Mouse (Mus musculus) kidney, adult 11 months (tissue): ENCODE measurements around the gene Dgkz.

Experiments used
- DNase-seq: peaks from one replicate; pipeline ENCODE4 v3.0.0; 2022

The Dgkz gene

DNA sequence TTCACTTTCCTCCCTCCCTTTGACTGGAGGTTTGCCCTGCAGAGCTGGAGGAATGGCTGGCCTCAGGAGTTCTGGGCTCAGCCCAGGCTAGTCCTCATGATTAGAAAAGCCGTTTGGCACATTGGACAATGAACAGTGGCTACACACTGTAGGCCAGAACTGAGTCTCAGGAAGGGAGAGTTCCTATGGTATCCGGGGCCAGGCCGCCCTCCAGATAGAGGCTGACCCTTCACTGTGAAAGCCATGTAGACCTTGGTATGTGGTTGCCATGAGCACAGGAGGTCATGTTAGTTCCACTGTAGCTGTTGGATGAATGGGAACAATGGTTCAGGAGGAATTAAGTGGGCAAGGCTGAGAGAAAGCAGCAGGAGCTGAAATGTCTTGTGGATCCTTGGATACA, 17.7 kb upstream of the Dgkz start:
- no peak for DNase-seq

DNA sequence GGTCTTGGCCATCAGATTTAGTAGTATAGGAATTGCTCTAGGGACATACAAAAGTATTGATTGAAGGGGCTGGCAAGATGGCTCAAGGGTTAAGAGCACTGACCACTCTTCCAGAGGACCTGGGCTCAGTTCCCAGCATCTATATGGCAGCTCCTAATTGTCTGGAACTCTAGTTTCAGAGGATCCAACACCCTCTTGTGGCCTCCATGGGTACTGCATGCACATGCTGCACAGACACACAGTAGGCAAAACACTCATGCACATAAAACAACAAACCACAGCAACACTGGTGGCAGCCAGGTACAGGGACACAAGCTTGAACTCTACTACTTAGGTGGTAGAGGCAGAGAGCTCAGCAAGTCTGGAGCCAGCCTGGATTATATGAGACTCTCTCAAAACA, 14.1 kb upstream of the Dgkz start:
- no peak for DNase-seq

DNA sequence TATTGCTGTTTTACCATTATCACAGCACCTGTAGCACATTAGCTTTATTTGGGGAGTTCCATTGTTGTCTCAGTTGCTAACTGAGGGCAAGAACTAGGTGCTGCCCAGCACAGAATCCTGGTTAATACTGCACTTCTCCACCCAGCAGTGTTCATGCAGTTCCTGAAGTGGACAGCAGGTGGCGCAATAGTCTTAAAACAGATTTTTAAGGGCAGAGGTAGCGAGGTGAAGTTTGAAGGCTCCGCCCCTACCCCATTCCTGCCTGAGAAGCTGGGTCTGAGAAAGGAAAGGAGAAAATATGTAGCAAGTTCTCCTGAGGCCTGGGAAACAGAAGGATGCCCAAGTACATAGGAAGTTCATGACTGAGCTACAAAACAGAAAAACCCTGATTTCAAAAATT, 11.9 kb upstream of the Dgkz start:
- DNase-seq, result peak; percentile 82

DNA sequence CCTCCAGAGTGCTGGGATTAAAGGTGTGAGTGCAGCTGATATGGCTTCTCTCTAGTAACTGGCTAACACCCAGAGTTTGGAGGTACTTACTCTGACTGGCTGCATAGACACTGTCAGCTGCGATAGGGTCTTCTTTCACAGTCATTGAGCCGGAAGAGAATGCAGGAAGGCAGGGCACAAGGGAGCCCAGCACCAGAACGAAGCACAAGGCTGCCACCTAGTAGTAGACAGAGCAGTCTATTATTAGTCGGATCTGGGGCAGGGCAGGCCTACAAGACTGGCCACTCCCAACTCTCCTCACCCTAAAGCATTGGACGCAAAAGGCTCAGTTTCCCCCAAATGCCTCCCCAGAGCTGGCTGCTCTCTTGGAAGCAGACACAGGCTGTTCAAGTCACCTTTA, 10.4 kb upstream of the Dgkz start:
- no peak for DNase-seq

DNA sequence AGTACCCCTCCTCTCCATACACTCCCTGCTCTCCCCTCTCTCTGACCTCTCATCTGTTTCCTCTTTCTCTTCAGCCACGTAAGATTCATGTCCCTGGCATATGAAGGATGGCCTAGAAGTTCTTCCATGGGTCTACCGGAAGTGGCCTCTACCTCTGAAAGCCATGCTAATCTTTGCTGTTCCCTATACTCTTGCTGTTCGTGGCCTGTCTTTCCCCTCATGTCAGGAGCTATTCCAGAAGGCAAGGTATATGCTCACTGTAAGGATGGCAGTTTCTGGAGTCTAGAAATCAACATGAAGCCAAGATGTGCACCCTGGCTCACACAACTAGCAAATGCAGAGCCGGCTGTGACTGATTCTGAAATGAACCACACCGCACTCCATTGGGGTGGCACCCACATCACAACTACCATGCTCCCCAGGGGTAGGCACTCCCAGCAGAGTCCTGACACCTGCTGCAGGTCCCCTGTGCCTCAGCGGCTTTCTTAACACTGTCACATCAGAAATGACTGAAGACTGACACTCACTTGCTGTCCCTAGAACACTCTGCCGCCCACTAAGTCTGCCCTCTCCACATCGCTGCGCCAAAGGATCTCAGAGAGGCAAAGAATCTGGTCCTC, 9.4 kb upstream of the Dgkz start:
- DNase-seq, result no peak

DNA sequence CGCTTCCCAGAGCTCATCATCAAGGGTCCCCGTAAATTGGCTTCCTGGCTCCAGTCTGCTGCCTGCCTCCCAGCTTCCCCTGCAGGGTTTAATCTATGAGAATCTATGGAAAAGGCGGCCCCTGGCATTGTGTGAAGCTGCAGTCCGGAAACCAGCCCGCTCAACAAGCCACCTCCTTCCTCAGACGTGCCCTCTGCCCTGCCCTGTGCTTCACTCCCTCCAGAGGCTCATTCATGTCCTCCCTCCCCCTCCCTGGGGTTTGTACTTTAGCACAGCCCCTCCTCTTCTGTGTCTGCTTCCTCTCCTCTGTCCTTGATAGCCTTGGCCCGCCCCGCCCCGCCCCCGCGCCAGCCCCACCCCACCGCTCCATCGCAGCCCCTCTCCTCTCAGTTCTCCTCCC, 8.8 kb upstream of the Dgkz start:
- peak; percentile 89 for DNase-seq

DNA sequence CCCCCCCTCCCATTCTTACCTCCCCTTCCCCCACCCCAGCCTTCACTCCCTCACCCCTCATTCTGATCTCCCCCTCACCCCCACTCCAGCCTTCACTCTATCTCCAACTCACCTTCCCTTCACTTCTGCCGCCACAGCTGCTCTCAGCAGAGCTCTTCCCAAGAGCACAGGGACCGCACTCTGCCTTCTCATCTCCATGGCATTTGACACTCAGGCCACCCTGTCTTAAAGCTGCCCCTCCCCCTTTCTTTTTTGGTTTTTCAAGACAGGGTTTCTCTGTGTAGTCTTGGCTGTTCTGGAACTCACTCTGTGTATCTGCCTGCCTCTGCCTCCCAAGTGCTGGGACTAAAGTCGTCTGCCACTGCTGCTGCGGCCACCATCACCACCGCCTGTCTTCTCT, 5.2 kb upstream of the Dgkz start:
- DNase-seq, result no peak

DNA sequence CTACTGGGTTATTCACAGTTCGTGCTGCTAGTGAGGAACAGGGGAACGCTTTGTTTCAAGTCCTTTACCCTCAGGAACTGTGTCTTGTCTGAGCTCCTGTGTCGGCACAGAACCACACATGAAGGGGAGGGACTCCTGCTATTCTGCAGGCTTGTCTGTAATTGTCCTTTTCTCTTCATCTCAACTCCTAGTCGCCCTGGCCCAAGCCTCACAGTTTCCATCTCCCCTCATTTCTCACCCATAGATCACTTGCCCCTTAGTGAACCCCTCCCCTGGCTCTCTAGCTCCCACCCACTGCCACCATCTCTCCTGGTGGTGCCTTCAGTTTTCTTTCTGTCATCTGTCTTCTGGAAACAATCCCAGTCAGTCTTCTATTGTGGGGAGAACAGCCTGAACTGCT, 4.6 kb upstream of the Dgkz start:
- no peak for DNase-seq

DNA sequence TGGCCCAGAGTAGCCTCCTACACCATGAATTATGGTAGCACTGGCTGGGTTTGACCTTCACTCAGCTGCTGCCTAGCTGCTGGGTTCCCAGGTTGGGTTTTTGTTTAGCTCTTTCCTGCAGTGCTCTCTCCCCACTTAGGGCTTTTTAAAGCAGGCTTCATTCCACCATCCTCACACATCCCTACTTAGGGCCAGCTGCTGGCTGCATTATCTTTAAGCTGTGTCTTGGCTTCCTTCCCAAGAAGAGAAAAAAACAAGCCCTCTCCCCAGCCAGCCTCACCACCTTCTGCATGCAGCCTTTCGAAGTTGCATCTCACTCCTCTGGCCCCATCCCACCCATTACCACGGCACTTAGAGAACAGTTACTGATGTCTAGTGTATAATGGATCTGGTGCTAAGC, 2.9 kb upstream of the Dgkz start:
- no peak for DNase-seq

DNA sequence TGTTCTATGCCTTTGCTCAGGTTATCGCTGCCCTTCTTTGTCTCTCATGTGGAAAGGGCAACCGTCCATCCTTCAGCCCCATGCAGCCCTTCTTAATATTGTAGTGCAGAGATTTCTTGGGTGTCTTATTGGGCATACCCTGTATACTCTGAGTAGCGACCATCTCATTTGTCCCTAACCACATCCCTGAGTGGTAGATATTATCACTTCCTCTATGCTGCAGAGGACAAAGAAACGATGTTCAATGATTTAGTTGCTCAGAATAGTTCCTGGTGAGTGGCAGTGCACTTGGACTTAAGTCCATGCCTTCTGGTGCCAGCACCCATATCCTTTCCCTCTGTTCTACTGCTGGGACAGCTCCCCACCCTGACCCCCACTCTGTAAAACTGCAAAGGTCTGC, 2.3 kb upstream of the Dgkz start:
- no peak for DNase-seq

DNA sequence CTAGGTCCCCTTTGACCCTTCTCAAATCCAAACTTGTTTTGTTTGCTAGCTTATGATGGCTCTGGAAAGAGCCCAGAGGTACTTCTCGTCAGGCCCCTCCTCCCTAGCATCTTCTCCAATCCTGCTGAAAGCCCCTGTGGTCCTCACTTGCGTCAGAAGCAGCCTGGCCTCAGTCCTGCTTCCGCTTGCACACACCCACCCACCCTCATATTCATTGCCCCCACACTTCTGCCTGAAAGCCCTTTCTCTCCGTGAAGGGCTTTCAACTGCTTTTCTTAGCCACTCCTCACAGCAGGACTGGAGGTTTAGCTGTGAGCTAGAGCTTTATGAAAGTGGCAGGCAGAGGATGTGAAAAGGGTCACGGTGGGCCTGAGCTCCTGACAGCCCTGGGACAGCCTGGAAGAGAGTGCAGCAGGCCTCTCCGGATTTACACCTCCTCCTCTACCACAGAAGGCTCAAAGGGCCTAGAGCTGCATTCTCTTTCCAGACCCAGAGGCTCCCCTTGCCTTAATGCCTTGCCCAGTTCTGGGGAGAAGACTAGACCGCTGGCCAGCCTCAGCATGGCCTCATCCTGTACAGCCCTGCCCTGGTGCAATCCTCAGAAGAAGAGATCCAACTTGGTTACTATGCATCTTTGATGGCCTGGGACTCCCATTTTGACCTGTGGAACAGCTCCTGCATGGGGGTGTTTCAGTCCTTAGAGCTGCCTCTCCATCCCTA, 2.1 kb downstream of the Dgkz start:
- no peak for DNase-seq

DNA sequence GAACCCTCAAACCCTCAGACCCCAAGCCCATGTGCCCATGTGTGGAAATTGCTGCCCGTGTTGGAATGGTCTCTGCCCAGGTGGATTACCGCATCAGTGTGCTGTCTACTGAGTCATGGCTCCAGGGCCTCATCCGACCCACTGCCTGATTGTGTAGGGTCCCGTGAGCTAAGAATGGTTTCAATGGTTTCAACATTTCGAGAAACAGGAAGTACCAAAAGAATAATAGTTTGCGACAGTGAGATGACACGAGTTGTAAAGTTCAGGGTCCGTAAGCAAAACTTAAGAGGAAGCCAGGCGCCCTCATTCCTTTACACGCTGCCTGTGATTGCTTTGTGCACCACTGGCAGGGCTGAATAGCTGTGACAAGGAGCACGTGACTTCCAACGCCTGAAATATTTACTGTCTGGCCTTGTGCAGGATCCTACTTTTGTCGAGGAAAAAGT, 3.5 kb downstream of the Dgkz start:
- no peak for DNase-seq

DNA sequence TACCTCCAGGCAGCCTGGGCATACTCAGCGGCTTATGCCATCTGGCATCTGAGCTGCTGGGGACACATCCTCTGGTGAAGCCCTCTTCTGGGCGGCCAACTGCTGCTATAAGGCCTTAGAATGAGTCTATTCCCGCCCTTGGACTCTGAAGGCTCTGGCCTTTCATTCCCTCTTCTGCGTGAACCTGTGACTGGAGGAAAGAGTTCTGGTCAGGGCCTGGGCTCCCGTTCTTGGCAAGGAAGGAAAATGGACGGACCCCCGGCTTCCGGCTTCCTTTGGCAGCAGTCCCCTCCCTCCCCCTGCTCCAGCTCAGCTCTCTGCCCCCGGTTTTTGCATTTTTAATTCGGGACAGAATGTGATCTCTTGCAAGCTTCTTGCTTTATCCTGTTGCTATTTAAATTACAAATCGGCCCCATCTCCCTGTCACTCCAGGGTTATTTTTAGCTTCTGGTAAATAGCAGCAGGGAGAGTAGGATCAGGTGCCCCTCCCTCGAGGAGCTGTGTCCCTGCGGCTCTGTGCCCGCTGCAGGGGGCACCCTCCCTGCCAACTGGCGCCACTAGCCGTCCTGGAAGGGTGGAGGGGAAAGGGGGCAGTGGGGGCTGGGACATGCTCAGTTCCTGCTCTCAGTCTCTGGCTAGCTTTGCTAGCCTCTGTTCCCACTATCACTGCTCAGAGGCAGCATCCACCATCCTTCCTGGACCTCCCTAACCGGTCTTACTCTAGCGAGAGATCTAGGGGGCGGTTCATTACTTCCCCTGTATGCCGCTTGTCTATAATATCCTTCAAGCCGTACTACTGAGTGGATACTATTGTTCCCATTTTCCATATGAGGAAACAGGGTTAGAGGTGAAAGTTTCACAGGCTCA, 4.2 kb downstream of the Dgkz start:
- DNase-seq, result no peak

DNA sequence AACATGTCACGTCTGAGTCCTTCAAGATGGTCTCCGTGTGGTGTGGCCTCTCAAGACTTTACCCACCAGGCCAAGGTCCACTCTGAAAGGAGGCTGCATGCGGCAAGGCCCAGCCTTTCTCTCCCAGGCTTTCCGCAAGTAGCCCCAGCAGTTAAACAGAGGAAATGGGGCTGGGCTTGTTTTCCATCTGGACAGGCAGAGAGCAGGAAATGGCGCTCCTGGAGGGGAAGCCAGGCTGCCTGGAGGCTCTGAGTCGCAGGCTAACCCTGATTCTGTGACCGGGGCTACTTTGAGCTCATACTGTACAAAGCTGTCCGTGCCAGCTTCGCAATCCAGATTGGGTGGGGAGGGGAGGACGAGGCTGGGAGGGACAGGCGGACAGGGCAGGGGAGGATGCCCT, 7.7 kb downstream of the Dgkz start:
- no peak for DNase-seq

DNA sequence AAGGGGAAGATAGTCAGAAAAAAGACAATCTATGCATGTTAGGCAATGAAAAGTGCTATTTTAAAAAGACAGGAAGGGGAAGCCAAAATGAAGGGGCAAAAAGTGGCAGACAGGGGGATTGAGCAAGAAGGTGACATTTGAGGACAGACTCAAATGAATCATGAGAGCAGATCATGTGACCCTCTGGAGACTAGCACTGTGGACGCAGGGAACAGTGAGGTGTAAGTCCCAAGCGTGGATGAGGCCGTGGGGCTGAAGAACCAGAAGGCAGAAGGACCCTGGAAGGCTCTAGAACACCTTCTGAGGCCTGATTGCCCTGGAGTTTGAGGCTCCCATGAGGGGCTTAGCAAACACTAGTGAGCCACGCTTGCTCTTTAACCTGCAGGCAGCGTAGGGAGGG, 9.3 kb downstream of the Dgkz start:
- no peak for DNase-seq

DNA sequence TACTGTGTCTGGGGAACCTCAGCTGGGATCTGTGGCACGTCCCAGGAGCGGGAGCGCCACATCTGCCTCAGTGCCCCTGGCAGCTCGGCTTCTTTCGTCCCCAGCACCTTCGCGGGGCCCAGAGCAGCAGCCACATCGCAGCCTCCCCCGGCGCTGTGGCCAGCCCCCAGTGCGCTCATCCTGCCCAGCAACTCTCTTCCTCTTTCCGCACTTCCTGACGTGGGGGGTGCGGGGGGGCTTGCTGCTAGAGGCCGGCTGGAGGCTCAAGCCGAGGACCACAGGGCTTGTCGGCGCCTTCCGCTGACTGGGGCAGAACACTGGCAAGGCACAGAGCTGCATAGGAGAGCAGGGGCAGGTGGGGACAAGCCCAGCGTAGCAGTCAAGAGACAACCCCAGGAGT, 10.2 kb downstream of the Dgkz start:
- peak; percentile 72 for DNase-seq

DNA sequence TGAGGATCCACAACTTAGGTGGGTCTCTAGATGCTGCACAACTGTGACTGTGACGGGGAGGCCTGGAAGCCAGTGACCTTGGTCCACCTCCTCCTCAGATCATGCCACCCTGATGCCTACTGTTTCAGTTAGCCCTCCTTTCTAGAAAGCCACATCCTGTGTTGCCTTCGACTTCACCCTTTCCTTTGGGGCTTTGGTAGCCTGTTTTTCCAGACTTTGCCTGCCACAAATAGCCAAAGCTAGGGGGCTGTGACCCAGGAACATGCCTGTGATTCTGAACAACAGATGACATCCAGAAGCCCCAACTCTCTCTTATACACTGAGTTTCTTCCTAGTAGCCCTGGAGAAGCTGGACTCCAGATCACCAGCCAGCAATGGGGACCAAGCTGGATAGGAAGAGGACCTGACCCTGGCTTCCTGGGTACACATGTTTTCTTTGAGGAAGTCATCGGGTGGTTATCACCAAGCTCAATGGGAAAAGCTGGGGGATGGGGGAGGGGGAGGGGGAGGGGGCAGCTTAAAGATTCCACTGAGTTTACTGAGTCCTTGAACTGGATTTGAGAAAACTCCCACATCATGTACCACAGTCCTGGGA, 11.0 kb downstream of the Dgkz start:
- DNase-seq, result no peak

DNA sequence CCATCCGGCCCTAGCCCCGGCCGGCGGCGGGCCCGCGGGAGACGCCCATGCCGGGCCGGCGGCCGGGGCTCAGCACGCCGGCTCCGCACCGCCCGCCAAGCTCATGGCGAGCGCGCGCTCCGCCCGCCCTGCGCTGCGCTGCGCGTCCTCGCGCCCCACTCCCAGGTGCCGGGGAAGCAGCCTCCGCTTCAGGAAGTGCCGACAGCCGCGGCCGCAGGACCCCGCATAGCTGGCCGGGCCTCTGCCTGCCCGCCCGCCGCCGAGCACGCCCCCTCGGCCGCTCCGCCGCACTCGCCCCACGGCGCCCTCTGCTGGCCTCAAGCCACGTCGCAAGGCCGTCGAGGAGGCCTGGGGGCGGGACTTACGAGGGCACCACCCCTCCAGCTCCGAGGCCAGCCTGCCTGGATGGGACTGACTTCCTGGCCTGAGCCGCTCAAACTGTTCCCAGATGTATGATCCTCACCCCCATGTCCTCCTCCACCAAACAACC, 12.2 kb downstream of the Dgkz start:
- peak; percentile 94 for DNase-seq

DNA sequence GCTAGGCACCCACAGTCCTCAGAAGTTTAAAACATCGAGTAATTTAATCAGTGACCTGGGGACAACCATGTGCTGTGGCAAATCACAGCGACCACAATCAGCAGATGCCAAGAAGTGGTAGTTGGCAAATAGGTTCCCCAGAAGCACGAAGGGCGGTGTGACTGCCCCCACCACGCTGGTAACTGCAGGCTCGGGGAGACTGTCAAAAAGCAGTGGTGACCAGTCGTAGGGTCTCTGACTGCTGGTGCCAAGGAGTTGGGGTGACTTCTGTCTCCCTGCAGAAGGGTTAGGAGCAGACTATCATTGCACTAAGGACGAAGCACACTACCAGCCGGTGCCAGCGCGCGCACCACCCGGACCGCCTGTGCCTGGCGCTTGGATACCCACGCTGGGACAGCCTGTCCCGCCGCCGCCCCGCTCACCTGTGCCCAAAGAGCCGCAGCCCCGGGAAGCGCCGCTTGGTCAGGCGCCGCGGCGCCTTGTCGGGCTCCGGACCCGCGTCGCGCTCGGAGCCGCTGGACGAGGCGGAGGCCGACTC, 12.7 kb downstream of the Dgkz start:
- DNase-seq, result no peak

DNA sequence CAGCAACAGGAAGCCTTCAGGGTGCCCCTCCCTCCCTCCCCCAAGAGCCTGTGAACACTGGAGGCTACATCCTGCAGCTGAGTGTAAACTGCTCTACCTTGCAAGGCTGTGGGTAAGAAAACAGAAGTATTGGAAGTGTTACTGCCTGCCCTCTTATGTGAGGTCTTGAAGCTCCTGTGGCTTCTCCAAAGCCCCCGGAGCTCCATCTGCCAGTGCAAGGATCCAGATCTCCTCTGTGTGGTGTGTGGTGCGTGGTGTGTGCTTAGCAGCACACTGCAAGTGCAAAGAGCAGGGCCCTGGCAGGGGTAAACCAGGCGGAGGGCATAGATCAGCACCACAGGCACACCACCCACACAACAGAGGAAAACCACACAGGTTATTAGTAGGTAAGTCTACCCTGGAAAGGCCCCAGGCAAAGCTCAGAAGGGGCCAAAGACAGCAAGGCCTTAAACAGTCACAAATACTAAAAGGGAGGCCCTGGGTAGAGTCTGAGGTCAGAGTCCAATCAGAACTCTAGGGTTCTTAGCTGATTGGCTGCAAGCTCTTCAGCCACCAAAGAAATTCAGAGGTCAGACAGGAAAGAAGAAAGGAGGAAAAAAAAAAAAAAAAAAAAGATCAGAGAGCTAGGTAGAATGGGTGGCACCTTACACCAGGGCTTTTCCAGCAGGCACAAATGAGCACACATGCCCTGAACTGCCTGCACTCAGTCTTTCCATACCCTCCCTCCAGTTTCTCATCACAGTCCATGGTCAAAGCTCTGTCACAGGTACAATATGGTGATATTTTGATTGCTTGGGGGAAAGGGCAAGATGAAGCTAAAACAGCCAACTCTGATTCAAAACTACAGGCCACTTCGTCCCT, 13.5 kb downstream of the Dgkz start:
- DNase-seq, result peak; percentile 79

DNA sequence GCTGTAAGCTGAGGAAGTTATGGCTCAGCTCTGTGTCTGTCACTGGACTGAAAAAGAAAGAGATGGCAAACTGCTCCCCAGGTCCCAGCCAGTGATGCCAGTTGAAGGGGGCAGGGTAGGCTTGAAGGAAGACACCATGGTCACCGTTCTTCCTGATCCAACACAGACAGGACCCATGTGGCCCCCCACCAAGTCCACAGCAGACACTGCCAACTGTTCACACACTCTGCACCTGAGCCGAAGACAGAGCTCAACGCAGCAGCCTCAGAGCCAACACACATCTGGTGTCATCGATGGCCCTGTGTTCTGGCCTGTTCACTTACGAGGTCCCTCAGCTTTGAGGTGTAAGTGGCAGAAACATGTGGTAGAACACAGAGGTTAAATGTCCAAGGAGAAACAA, 15.2 kb downstream of the Dgkz start:
- DNase-seq, result no peak
